Mouse (Mus musculus): Measurements from ENCODE around the gene Neurog3.

Gene Neurog3

DNA sequence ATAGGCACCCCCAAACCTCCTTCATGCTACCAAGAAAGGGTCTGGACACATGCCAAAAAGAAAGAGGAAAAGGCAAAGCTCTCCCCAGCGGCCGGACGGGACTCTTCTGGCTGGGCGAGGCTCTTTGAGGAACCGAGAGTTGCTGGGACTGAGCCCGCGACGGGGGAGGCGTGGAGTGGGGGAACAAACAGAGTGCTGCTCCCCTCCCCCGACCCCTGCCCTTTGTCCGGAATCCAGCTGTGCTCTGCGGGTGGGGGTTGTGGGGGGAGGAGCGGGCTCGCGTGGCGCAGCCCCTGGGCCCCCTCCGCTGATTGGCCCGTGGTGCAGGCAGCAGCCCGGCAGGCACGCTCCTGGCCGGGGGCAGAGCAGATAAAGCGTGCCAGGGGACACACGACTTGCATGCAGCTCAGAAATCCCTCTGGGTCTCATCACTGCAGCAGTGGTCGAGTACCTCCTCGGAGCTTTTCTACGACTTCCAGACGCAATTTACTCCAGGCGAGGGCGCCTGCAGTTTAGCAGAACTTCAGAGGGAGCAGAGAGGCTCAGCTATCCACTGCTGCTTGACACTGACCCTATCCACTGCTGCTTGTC, at the start of gene Neurog3:
Gene Neurog3, plus strand, starts transcription at position 400 of the 591 bp plus-strand sequence.
- no peak for DNase-seq (ENCODE audit: low read depth)

DNA sequence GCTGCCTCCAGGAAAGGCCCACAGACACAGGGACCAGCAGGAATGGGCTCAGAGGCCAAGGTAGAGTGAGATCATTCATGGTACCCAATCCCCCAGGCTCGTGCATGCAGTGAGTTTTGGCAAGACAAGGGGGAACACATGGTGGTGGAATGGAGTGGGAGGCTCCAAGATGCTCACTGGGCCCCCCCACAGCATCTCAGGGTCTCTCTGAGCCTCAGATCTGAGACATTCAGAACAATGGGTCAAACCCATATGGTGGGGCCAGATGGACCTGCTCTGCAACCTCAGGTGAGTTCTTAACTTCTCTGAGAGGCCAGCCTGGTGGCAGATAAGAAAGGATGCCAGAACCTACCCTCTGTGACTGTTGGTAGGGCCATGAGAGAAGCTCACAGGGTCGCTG, 46.8 kb upstream of the Neurog3 start:
- no peak for DNase-seq (ENCODE audit: low read depth)

DNA sequence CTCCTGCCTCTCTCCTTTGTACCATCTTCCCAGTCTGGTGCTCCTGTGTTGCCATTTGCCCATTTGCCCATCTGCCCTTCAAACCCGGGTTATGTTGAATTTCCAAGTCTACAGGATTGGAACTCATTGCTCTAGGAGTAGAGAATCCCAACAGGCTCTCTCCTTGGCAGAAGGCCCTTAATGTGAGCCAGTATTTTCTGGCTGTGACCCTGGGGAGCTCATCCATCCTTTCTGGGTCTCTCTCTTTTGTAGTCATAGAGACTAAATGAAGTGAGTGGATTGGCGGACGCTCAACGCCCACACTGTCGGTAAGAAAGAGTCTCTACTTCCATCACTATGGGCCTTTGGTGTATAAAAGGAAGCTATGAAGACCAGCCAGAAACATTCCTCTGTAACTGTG, 46.1 kb upstream of the Neurog3 start:
- DNase-seq (ENCODE audit: low read depth): no peak

DNA sequence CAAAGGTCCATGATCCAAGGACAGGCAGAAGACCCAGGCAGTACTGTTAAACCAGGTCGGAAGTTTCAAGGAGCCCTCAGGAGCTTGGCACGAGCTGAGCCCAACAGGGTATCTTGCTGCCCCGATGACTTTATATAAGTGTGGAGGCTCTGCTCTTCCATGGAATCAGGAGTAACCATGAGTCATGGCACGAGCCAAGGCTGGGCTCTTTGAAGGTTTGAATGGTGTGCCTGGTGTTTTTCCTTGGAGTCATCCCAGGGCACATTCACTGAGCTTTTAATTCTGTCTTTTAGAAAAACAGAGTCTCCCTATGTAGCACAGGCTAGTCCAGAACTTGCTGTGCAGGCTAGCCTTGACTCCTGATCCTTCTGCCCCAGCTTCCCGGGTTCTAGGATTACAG, 44.5 kb upstream of the Neurog3 start:
- no peak for DNase-seq (ENCODE audit: low read depth)

DNA sequence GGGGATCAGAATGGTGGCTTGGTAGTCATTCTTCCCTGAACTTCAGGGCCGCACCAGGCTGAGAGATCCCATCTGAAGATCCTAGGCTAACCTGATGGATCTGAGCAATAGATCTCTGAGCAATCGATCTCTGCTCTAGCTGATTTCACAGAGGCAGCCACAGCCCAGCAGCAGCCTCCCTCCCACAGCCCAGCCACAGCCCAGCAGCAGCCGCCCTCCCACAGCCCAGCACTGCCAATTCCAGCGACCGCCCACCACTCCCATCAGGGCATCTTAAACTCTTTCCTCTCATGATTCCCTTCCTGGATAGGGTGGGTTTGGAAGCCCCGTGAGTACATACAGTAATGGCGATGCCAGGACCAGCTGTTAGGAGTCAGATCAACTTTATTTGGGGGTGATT, 43.8 kb upstream of the Neurog3 start:
- no peak for DNase-seq (ENCODE audit: low read depth)

DNA sequence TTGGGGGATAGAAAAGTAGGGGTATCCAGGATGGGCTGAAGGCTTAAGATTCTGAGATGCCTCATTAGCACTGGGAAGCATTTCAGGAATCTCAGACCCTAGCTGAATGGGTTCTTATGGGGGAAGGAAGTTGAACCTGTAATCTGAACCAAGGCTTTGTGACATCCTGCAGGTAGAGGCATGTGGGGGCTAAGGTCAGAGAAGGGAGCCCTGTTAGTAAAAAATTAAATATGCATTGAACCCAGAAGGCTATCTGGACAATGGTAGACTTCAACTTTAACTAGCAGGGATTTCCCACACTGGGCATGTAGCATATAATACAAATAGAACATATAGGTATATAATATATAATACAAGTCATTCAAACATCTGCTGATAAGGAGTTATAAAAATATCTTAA, 43.4 kb upstream of the Neurog3 start:
- DNase-seq (ENCODE audit: low read depth): no peak

DNA sequence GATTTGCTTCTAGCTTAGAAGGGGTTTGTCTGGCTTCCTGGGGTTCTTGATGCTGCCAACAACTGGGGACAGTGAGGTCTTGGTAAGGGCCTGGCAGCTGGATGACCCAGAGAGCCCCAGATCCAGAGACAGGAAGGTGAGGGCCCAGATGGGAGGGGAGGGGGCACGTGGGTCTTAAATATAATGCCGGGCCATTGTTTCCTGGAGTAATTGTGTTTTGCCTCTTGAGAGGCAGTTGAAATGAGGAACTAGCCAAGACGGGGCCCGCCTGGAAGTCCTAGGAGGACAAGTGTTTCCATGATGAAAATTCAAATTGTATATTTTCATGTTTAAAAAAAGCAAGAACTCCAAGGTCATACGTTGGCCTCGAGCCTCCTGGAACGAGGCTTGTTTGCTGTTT, 39.0 kb upstream of the Neurog3 start:
- DNase-seq (ENCODE audit: low read depth): no peak

DNA sequence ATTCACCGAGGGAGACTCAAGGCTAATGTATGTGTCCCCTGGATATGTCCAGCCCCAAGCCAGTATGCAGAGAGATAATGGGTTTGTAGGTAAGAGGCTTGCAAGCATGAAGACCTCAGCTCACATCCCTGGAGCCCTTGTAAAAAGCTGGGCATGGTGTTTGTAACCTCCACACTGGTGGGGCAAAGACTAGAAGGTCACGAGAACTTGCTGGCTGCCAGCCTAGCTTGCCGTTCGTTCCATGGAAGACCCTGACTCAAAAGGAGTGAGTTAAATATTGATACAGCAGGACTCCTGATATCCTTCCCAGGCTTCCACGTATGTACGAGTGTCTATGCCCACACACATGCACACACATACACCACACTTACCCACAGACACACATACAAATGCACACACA, 38.5 kb upstream of the Neurog3 start:
- DNase-seq (ENCODE audit: low read depth): no peak

DNA sequence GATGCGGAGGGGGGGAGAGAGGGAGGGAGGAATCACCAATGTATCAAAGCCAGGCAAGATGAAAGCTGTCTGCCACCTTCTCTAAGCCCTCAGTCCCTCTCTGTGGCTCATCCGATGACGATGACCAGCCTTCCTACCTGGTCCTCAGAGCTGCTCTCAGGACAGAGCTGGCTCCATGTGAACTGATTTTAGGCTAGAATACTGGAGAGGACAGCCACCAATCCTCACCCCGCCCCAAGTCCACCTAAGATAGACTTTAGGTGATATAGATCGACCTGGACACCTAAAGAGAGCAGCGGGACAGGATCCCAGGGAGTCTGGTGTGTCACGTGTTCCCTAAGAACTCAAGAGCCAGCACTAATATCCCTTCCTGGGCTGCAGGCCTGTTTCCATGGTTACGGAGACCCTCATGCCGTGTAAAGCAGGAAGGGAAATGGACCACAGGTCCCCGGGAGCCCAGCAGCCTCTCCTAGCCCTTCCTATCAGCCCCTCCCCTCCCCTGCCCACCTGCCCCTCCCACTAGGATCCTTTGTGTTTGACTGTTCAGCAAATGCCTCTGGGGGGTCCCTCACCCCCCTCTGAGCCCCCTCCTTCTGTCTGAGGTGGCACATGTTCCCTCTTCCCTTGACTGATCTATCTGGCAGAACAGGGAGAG, 33.0 kb upstream of the Neurog3 start:
- DNase-seq (ENCODE audit: low read depth): no peak

DNA sequence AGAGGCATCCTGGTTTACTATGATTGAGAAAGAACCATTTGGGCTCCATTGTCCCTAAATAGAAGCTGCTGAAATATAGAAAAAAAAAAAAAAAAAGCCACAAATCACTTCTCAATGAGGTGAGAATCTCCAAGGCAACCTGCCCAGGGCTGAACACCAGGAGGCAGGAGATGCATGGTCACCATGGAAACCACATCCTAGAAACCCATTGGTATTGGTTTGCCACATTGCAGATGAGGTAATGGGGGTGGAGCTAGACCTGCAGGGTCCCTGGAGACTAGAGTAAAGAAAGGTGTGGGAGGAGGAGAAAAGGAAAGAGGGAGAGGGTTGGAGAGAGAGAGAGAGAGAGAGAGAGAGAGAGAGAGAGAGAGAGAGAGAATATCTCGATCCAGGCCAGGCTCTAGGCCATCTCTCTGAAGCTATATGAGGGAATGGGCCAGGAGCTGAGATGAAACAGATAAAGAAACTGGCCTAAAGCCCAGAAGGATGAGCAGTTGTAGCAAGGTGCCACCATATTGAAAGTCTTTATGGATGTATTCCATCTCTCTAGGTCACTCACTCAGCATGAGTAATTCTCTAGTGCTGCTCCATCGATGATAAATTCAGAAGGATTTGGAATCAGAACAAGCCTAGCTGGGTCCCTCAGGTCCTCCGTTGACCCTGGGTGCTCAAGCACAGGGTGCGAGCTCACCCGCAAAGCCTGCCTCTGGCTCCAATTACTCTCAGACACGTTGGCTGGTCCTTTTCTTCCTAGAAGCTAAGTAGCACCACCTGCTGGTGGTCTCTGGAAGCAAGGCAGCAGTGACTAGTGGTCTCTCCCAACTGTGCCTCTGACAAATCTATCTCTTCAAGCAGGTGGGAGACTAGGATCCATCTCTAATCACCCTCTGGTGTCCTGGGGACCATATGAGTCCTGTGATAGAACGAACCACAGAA, 31.1 kb upstream of the Neurog3 start:
- DNase-seq (ENCODE audit: low read depth): peak; percentile 24

DNA sequence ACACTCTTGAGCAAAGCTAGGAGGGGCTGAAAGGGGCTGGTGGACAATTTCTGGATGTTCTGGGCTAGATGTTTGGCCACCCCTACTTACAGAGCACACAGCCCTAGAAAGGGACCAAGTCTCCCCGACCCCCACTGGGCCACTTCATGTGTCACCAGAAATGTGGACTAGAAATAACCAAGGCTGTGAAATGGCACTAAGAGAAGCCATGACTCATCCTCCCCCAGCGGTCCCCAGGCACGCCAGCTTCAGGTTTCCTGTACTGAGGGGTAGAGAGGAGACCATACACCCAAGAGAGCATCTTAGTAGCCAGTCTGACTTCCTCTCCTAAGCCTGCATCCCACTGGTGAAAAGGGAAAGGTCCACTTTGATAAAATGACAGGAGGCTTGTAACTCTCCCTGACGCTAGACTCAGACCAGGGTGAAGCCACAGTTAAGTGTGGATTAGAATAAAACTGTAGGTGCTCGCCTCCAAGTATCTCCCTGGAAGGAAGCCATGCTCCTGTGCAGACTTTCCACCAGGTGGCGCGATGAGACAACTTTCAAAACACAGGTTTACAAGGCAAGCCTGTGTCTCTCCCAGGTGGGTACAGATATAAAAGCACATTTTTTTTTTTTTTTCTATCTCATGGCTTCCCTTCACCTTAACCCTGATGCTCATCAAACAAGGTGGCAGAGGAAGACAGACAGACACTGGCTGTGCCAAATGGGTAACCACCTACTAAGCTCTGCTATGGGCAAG, 27.9 kb upstream of the Neurog3 start:
- DNase-seq (ENCODE audit: low read depth): peak; percentile 29

DNA sequence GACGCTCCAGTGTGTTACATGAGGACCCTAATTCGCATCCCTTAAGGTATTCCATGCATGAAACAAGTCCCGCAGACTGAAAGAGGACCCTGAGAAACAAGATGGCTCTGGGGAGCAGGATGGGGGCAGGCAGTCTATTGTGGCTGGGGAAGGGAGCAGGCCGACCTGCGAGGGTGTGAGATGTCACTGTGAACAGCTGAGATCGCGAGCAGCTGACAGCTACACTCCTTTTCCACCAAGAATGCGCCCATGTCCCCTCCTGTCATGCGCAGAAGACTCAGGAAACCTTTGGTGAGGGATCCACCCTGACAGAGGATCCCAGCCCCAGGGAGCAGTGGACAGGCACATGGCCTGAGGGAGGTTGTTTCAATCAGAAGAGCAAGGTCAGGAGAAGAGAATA, 25.8 kb upstream of the Neurog3 start:
- DNase-seq (ENCODE audit: low read depth): no peak

DNA sequence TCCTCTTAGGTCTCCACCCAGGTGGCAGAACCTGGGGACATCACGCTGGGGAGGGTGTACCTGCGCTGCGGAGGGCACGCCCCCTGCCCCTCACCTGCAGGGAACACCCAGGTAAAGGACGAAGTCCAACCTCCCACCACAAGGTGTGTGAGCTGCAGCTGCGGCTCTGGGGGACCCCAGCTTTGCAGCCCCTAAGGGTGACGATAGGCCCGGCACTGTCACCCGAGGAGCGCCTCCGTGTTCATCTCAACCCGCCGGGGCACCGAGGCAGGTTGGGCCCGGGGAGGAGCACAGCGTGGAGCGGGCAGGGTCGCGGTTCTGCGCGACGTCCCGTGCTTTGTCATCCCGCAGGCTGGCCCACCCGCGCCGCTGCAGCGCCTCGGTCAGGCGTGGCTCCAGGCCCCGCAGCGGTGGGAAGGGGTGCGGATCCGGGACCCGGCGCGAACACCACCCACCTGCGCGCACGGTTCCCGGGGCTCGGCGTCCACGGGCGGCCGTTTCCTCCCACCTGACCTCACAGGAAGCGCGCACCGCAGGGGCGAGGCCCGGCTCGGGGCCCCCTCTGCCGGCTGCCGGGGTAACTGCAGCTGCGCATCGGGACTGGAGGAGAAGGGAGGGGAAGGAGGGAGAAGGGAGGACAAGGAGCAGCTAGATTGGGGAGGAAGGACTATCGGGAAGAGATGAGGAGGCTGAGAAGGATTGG, 22.2 kb upstream of the Neurog3 start:
- no peak for DNase-seq (ENCODE audit: low read depth)

DNA sequence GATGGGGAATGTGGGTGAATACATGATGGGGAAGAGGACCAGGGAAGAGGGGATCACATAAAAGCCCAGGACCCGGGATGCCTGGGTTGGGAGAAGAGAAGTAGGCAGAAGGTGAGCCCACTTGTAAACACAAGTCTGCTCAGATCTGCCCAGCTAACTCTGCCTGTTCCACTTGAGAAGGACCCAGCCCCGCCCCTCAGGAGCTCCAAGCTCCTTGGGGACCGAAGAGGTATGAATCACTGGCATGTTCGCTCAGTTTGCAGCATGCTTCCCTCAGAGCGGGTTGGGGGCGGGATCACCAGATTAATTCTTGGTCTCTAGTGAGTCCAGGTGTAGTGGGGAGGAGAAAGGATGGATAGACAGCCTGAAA, 21.7 kb upstream of the Neurog3 start:
- no peak for DNase-seq (ENCODE audit: low read depth)

DNA sequence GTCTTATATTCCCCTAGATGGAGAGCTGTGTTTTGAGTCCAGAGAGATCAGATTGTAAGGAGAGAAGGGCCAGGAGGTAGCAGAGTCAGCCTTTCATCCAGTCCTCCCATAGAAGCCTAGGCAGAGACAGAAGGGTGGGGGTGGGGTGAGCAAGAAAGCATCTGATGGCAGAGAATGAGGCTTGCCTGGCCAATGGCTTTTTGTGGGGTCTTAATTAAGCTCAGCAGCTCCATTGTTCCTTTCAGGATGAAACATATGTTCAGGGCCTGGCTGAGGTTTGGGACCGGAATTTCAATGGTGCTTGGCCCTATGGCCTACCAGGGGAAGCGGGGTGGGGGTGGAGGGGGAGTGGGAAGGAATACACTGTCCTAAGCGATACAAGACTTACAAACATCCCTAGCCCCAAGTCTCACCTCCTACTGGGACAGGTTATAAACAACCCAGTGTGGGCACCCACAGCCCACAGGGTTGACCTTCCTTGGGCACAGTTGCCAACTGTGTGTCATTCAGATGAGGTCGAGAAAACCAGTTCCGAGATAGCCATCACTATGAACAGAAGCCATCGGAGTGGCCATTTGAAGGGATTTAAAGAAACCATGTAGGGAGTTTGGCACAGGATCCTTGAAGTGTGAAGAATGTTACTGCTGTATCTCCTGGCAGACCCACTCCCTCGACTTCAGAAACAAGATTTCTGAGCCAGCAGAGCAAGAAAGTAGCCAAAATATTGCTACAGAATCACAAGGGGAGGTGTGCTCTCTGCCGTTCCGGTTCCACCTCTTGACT, 18.8 kb upstream of the Neurog3 start:
- DNase-seq (ENCODE audit: low read depth): no peak

DNA sequence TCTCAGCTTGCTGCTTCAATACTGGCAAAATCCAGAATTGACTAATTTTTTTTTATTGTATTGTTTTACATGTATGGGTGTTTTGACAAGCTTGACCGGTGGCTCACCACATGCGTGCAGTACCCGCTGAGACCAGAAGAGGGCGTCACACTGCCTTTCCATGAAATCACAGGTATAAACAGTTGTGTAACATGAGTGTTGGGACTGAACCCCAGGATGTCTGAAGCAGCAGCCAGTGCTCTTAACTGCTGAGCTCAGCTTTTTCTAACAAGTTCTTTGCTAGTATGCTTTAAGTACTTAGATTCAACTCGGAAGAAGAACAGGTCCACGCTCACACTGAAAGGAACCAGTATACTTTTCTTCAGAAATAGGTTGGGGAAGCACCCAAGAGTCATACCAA, 5.8 kb upstream of the Neurog3 start:
- no peak for DNase-seq (ENCODE audit: low read depth)

DNA sequence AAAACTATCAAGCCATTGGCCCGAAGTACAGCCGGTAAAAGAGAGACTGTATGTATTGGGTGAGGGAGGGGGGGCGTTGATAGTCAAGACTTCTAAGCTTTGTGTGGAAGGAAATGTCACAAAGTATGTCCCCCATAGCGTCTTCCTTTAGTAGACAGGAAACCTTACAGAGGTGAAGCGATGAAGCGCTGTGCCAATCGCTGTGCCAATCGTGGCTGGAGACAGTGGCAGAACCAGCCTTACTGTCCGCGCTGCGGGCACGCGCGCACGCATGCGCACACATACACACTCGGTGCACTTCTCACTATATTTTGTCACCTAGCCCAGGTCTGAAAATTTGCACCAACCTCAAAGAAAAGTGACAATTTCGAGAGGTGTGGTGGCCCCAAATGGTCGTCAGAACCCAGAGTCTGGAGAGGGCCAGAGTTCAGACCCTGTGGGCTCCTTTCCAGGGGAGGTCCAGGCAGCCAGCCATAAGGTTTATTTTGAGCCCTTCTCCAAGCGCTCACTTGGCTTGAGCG, 5.1 kb upstream of the Neurog3 start:
- no peak for DNase-seq (ENCODE audit: low read depth)

DNA sequence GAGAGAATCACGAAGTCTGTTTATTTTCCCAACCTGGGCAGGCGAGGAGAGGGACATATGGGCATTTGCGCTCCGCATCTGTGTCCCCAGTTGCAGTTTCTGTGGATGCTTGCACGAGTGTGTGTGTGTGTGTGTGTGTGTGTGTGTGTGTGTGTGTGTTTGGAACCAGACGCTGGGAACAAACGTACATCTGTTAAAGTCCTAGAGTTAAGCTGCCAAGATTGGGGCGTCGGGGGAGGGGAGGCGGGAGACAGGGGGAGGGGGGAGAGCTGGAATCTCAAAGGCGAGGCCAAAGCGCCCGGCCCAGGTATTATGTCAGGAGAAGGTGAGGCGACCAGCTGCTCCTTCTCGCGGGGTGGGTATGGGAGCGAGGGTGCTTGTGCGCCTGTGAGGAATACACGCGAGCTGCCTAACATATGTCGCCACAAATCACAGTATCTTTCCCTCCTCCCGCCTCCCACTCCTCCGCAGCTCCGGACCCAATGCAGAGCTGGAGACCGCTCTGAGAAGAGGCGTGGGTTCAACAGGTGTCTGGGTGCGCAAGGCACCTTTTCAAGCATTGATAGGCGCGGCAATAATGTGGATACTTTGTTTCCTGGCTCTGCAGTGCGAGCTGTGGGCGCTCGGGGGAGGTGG, 4.5 kb upstream of the Neurog3 start:
- no peak for DNase-seq (ENCODE audit: low read depth)

DNA sequence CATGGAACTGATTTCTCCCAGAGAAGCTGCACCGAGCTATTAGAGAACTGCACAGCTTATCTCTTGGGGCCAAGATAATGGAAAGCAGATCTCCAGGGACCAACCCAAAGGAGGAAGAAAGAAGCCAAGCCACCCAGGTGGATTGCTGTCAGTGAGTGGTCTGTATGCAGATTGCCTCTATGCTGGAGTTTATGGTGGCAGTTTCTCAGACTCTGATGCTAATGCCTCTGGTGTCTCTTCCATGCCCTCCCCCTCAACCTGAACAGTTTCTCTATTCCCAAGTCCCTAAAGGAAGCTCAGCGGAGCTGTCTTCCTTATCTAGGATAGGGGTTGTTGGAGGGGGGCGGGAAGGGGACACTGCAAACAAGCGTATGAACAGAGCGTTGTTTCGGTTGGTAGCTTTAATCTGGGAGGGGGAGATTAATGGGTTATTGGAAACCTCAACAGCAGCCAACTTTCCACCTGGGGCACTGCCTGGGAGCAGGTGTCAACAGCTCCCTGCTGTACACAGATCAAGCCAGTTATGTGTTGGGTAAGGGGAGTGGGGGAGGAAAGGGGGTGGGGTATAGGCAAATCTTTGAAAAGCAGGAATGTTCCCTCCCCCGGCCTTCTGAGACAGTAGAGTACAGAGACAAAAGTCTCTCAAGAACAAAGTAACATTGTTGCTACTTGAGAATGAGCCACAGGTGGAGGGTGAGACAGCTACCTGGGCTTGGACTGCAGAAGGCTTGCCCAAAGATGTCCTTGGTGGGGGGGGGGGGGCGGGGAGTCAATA, 3.0 kb downstream of the Neurog3 start:
- DNase-seq (ENCODE audit: low read depth): no peak

DNA sequence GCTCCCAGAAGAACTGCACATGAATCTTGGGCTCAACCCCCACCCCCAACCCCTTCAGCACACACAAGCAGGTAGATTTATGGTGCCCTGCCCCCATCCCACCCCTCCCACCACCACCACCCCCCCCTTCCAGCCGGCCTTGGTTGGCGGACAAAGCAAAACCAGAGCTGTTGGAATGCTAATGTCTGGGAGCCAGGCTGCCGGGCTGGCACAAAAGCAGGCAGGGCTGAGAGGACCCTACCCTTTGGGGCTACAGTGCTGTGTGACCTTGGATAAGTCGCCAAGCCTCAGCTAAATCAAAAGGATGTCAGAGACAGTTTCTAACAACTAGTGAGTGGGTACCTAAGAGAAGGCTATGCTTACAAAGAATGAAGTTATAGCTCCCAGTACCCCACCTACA, 4.3 kb downstream of the Neurog3 start:
- no peak for DNase-seq (ENCODE audit: low read depth)
